Mouse (Mus musculus): ENCODE results near the gene Tmem119. TPM values are rescaled to one million over a fixed set of nuclear protein-coding genes. Genes with fewer than 3 reads are reported as not detected.

Tmem119 gene
- polyA plus RNA-seq, 1 experiment from 2014 or later, result 5.0 TPM

DNA sequence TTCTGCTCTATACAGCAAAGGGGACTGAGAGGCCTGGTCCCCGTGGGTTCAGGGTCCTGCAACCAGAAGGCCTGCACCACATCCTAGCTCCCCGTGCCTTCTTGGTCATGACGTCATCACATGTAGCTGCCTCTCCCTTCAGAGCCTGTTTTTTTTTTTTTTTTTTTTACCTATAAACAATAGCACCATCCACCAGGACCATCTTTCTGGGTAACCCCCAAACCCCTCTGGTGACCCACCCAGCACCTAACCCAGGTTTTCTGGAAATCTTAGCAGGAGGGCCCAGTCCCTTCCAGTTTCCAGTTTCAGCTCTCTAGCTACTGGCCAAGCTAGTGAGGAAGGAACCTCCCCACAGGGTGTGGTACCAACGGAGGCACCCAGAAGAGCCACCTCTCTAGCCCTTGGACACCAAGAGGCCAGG, 27.7 kb upstream of the Tmem119 start:
- H3K9me3 ChIP-seq (ENCODE audit: control insufficient read depth, low read length), result no peaks in the 10 kb centered on the region
- H3K9ac ChIP-seq, result no peak overlapping the region
- ATAC-seq (ENCODE audit: low FRiP score), result no peak
- H3K27ac ChIP-seq, result no peak overlapping the region
- no peak overlapping the region for H3K4me2 ChIP-seq (replicated peaks)
- H3K36me3 ChIP-seq (replicated peaks; ENCODE audit: control insufficient read depth, insufficient read depth), result no peaks in the 10 kb centered on the region
- no peaks in the 10 kb centered on the region for H3K4me1 ChIP-seq (replicated peaks; ENCODE audit: control insufficient read depth, insufficient read depth, low read length)
- no peaks in the 10 kb centered on the region for H3K27me3 ChIP-seq (ENCODE audit: control insufficient read depth, insufficient read depth, low read length)
- no peak for DNase-seq (ENCODE audit: low spot score)
- WGBS, result 61% methylated on average over 4 of the region's 4 CpGs
- H3K4me3 ChIP-seq (replicated peaks; ENCODE audit: low read length), result no peak overlapping the region

DNA sequence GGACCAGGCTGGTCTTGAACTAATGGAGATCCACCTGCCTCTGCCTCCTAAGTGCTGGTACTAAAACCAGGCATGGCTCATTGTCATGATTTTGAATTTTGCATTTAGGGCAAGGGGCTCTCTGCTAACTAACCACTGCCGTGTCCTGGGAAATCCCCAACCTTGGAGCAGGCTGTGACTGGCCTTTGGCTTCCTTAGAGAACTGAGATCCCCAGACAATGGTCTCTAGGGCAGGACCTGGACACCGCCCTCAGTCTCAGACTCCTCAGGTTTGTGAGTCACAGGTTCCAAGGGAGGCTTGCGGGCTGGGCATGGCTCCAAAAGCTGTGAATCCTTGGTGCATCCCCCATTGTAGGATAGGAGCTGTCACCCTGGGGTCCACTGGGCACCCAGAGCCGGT, 26.3 kb upstream of the Tmem119 start:
- Histone ChIP-seq H3K27me3 (ENCODE audit: control insufficient read depth, insufficient read depth, low read length) (no peaks in the 10 kb centered on the region), H3K9me3 (ENCODE audit: control insufficient read depth, low read length) (no peaks in the 10 kb centered on the region), H3K4me3 (replicated peaks; ENCODE audit: low read length) (no peak overlapping the region), H3K27ac (no peak overlapping the region), H3K4me2 (replicated peaks) (no peak overlapping the region), H3K4me1 (replicated peaks; ENCODE audit: control insufficient read depth, insufficient read depth, low read length) (no peaks in the 10 kb centered on the region), H3K36me3 (replicated peaks; ENCODE audit: control insufficient read depth, insufficient read depth) (no peaks in the 10 kb centered on the region), H3K9ac (no peak overlapping the region)
- no peak for DNase-seq (ENCODE audit: low spot score)
- ATAC-seq (ENCODE audit: low FRiP score), result no peak
- 95% methylated on average over 4 of the region's 4 CpGs for WGBS

DNA sequence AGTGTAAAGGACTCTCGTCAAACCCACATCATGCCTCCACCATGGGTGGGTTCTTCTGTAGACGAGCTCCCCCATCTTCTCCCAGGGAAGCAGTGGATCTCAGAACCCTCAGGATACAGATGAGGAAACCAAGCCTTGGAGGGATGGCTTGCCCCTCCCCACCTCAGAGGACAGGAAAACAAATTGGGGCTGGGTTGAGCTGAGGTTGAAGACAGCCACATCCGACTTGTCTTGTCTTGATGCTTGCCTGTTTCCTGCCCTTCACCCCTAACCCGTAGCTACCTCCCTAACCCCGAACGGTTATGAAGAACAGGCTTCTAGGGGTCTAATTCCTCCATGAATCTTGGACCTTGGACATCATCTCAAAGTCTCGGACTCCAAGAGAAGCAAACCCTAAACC, 25.2 kb upstream of the Tmem119 start:
- Histone ChIP-seq H3K27me3 (ENCODE audit: control insufficient read depth, insufficient read depth, low read length) (no peaks in the 10 kb centered on the region), H3K27ac (no peak overlapping the region), H3K36me3 (replicated peaks; ENCODE audit: control insufficient read depth, insufficient read depth) (no peaks in the 10 kb centered on the region), H3K4me1 (replicated peaks; ENCODE audit: control insufficient read depth, insufficient read depth, low read length) (no peaks in the 10 kb centered on the region), H3K4me3 (replicated peaks; ENCODE audit: low read length) (no peak overlapping the region), H3K9me3 (ENCODE audit: control insufficient read depth, low read length) (no peaks in the 10 kb centered on the region), H3K4me2 (replicated peaks) (no peak overlapping the region), H3K9ac (no peak overlapping the region)
- WGBS, result 90% methylated on average over 7 of the region's 7 CpGs
- ATAC-seq (ENCODE audit: low FRiP score) (no peak), DNase-seq (ENCODE audit: low spot score) (no peak)

- DNase-seq (ENCODE audit: low spot score), result no peak
- Histone ChIP-seq H3K4me1 (replicated peaks; ENCODE audit: control insufficient read depth, insufficient read depth, low read length) (no peaks in the 10 kb centered on the region), H3K27ac (no peak overlapping the region), H3K27me3 (ENCODE audit: control insufficient read depth, insufficient read depth, low read length) (no peaks in the 10 kb centered on the region), H3K9me3 (ENCODE audit: control insufficient read depth, low read length) (no peaks in the 10 kb centered on the region), H3K9ac (no peak overlapping the region), H3K36me3 (replicated peaks; ENCODE audit: control insufficient read depth, insufficient read depth) (no peaks in the 10 kb centered on the region), H3K4me3 (replicated peaks; ENCODE audit: low read length) (no peak overlapping the region), H3K4me2 (replicated peaks) (no peak overlapping the region)
- no peak for ATAC-seq (ENCODE audit: low FRiP score)
- 89% methylated on average over 4 of the region's 4 CpGs for WGBS
Measured at GRCm38 (mm10) chr5:113824228-113824627, 23.9 kb upstream of the Tmem119 start.

GRCm38 (mm10) chr5:113818572-113818971, 18.3 kb upstream of the Tmem119 start:
- Histone ChIP-seq H3K36me3 (replicated peaks; ENCODE audit: control insufficient read depth, insufficient read depth) (no peaks in the 10 kb centered on the region), H3K4me3 (replicated peaks; ENCODE audit: low read length) (no peak overlapping the region), H3K4me2 (replicated peaks) (no peak overlapping the region), H3K27me3 (ENCODE audit: control insufficient read depth, insufficient read depth, low read length) (no peaks in the 10 kb centered on the region), H3K9me3 (ENCODE audit: control insufficient read depth, low read length) (no peaks in the 10 kb centered on the region), H3K9ac (no peak overlapping the region), H3K27ac (no peak overlapping the region), H3K4me1 (replicated peaks; ENCODE audit: control insufficient read depth, insufficient read depth, low read length) (no peaks in the 10 kb centered on the region)
- ATAC-seq (ENCODE audit: low FRiP score) (no peak), DNase-seq (ENCODE audit: low spot score) (peak; percentile 48)
- WGBS, result 71% methylated on average over 14 of the region's 14 CpGs

DNA sequence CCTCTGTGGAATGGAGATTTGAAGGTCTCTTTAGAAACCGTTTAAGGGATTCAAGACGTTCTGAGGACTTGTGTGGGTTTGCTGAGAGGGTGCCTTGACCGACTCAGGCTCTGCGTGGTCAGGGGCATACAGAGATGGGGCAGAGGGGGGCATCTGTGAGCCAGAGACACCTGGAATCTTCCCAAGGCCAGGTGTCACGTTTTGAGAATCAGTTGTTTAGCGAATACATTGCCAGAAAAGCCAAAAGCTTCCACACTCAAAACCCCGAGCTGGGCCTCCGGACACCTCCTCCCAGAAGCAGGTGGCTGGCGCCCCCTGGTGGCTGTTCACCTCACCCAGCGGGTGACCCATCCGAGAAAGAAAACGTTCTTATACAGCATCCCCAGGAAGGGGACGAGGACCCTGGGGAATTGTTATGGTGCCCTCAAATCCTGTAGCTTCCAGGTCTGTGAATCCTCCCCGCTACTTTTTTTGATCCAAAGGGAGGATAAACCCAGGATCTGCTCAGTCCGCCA, 15.4 kb upstream of the Tmem119 start:
- Histone ChIP-seq H3K9ac (no peak overlapping the region), H3K27me3 (ENCODE audit: control insufficient read depth, insufficient read depth, low read length) (no peaks in the 10 kb centered on the region), H3K27ac (no peak overlapping the region), H3K4me2 (replicated peaks) (no peak overlapping the region), H3K4me3 (replicated peaks; ENCODE audit: low read length) (no peak overlapping the region), H3K9me3 (ENCODE audit: control insufficient read depth, low read length) (peaks cover 4% of the 10 kb centered on the region; the same call in 1 of the 2 replicates), H3K4me1 (replicated peaks; ENCODE audit: control insufficient read depth, insufficient read depth, low read length) (no peaks in the 10 kb centered on the region), H3K36me3 (replicated peaks; ENCODE audit: control insufficient read depth, insufficient read depth) (no peaks in the 10 kb centered on the region)
- ATAC-seq (ENCODE audit: low FRiP score) (no peak), DNase-seq (ENCODE audit: low spot score) (peak; percentile 77)
- WGBS, result 13% methylated on average over 15 of the region's 15 CpGs

DNA sequence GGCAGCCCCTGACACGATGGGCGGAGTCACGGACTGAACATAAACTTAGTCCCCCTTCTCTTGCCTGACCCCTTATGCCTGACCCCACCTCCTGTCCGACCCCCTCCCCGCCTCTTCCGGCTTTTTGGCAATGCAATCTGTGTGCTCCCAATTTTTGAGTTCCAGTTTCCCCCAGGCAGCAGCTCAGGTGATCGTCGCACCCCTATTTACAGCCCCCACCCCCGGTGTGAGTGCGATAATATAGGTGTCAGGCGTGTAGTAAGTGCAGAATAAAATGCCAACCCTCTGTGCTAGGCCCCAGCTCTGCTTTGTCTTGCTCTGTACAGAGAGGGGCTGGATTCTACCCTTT, 14.7 kb upstream of the Tmem119 start:
- ATAC-seq (ENCODE audit: low FRiP score), result no peak
- H3K36me3 ChIP-seq (replicated peaks; ENCODE audit: control insufficient read depth, insufficient read depth), result no peaks in the 10 kb centered on the region
- H3K4me1 ChIP-seq (replicated peaks; ENCODE audit: control insufficient read depth, insufficient read depth, low read length), result no peaks in the 10 kb centered on the region
- no peak overlapping the region for H3K27ac ChIP-seq
- DNase-seq (ENCODE audit: low spot score), result no peak
- no peak overlapping the region for H3K9ac ChIP-seq
- peaks cover 9% of the 10 kb centered on the region; the same call in 1 of the 2 replicates for H3K9me3 ChIP-seq (ENCODE audit: control insufficient read depth, low read length)
- H3K27me3 ChIP-seq (ENCODE audit: control insufficient read depth, insufficient read depth, low read length), result no peaks in the 10 kb centered on the region
- no peak overlapping the region for H3K4me3 ChIP-seq (replicated peaks; ENCODE audit: low read length)
- WGBS, result 54% methylated on average over 11 of the region's 11 CpGs
- H3K4me2 ChIP-seq (replicated peaks), result no peak overlapping the region

DNA sequence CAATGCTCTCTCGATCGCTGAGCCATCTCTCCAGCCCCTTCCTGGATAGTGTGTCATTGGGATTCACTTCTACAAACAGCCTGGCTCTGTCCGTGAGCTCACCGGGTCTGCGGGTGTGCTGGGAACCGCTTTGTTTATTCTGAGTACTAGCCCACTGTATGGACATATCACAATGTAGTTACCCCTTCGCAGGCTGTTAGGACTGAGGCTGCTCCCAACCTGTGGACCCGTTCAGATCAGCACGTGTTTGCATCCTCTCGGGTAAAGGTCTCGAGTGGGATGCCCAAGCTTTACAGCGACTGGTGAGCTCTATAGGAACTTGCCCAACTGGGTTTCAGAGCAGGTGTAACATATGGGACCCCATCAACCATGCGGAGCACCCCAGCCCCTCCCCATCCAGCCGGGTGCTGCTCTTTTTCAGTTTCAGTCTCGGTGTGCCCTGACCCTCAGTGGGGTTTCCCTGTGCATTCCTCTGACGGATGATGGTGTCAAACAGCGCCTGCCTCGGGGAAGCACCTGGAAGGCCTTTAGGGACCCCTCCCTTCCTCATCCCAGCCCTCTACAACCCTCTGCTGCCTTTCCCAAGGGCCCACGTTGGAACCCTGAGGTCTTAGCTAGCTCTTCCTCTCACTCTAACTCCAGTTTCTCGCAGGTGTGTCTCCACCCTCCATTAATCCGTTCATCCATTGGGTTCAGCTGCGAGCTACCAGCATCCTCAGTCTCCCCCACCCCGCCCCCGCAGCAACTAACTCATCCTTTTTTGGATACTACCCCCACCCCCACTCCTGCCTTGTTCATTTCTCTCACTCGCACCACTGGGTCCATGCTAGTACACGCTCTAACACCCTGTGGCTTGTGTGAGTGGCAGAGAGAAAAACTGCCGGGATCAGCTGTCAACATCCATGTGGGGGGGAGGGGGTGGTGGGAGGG, 14.1 kb upstream of the Tmem119 start:
- no peak overlapping the region for H3K9ac ChIP-seq
- no peak overlapping the region for H3K27ac ChIP-seq
- 41% methylated on average over 27 of the region's 27 CpGs for WGBS
- no peak for DNase-seq (ENCODE audit: low spot score)
- no peak for ATAC-seq (ENCODE audit: low FRiP score)
- no peak overlapping the region for H3K4me3 ChIP-seq (replicated peaks; ENCODE audit: low read length)
- no peaks in the 10 kb centered on the region for H3K36me3 ChIP-seq (replicated peaks; ENCODE audit: control insufficient read depth, insufficient read depth)
- H3K27me3 ChIP-seq (ENCODE audit: control insufficient read depth, insufficient read depth, low read length), result no peaks in the 10 kb centered on the region
- H3K4me1 ChIP-seq (replicated peaks; ENCODE audit: control insufficient read depth, insufficient read depth, low read length), result no peaks in the 10 kb centered on the region
- no peak overlapping the region for H3K4me2 ChIP-seq (replicated peaks)
- peaks cover 9% of the 10 kb centered on the region; the same call in 1 of the 2 replicates for H3K9me3 ChIP-seq (ENCODE audit: control insufficient read depth, low read length)

DNA sequence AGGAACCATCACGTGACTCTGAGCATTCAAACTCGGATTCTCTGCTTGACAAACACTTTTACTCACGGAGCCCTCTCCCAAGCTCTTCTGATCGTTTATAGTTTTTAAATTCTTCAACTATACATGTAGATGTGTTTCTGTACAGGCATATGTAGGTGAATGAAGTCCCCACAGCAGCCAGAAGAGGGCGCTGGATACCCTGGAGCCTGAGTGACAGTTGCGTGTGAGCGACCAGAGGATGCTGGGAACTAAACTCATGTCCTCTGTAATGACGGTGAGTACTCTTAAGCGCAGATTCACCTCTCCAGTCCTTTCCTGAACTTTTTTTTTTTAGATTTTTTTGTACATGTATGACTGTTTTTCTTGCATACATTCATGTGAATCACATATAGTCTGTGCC, 13.3 kb upstream of the Tmem119 start:
- H3K4me1 ChIP-seq (replicated peaks; ENCODE audit: control insufficient read depth, insufficient read depth, low read length), result no peaks in the 10 kb centered on the region
- H3K4me2 ChIP-seq (replicated peaks), result no peak overlapping the region
- no peak for ATAC-seq (ENCODE audit: low FRiP score)
- H3K9ac ChIP-seq, result no peak overlapping the region
- H3K9me3 ChIP-seq (ENCODE audit: control insufficient read depth, low read length), result peaks cover 9% of the 10 kb centered on the region; the same call in 1 of the 2 replicates
- 22% methylated on average over 9 of the region's 9 CpGs for WGBS
- H3K36me3 ChIP-seq (replicated peaks; ENCODE audit: control insufficient read depth, insufficient read depth), result no peaks in the 10 kb centered on the region
- no peak overlapping the region for H3K4me3 ChIP-seq (replicated peaks; ENCODE audit: low read length)
- H3K27me3 ChIP-seq (ENCODE audit: control insufficient read depth, insufficient read depth, low read length), result no peaks in the 10 kb centered on the region
- DNase-seq (ENCODE audit: low spot score), result no peak
- H3K27ac ChIP-seq, result no peak overlapping the region

Measured in hindbrain, embryonic 14.5 days (tissue).